Mouse (Mus musculus) inflammation-experienced regulatory T-cells (primary cell): ENCODE measurements around the gene Morc2b. TPM values are rescaled to one million over a fixed set of nuclear protein-coding genes. Genes with fewer than 3 reads are reported as not detected.

ENCODE experiments used
- polyA plus RNA-seq, 2 experiments: library from polyadenylated mRNA; unstranded; fragments of 100-300 nt; shearing (Covaris generic); gene quantifications; one replicate each; pipeline ENCODE4 v1.2.1; 2017

Morc2b gene
- polyA plus RNA-seq = 1 to 10 TPM in 1 of 2 experiments, under 1 TPM in 1; 0.12 to 1.7 TPM

DNA sequence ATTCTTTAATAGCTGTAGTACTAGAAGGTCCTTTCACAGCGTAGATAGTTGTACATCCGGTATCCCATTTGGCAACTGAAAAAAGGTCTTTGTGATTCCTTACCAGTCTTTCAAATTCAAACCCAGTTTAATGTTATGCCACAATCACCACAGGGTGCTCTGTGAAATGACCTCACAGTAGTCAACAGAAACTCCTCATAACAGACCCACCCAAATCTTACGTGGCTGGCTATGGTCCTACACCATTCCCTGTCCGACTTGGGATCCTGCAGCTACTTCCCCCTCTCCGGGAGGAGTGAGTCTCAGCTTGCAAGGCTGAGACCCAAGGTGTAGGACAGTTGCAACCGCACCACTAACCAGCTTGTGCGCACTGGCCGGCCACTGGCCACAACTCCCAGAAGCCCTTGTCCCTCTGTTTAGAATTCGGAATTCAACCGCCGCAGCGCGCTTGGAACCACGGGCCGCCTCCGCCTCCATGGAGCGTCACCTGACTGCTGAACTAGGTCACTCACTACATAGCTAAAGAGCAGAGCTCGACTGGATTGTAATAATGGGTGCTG lies at the start of gene Morc2b:
TSS of gene Morc2b (minus strand) at position 423 of the 560 bp plus-strand sequence.

GRCm38 (mm10) chr17:33168147-33168546 lies 28.7 kb upstream of the Morc2b start, which contains the start of gene Olfr55:
Gene Olfr55, plus strand, starts transcription at chr17:33168447.

GRCm38 (mm10) chr17:33089220-33089949 lies 50.1 kb downstream of the Morc2b start, which contains the start of gene Zfp563:
Gene Zfp563, plus strand, starts transcription at chr17:33089310.

DNA sequence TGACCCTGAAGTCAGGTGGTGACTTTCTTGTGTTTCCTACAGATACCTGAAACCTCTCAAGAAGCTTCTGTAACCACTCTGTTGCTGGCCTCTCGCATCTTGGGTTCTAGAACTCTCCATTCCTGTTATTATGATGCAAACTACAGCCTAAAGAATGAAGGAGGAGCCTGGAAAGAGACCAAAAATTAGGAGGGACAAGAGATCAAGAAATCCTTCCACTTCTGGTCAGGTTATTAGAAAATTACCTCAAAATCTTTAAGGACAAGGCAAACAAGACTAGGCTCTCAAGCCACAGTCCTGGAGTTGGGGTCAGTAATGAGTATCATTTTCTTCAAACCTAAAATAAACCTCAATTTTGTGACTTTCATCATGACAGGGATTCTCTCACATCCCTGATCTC lies 71.5 kb downstream of the Morc2b start, which contains the start of gene 4921501E09Rik:
TSS of gene 4921501E09Rik (minus strand) at position 101 of the 400 bp plus-strand sequence.

Other genes with a start within 250 kb of the Morc2b start
- 10 to 100 TPM in 1 of 2 experiments, 1 to 10 TPM in 1; 5.8 to 10.3 TPM for gene Zfp870, start 248.0 kb downstream of the Morc2b start, polyA plus RNA-seq
- gene Cyp4f14, start 222.3 kb downstream of the Morc2b start, polyA plus RNA-seq = not detected
- gene Cyp4f13, start 192.3 kb downstream of the Morc2b start, polyA plus RNA-seq = 10 to 100 TPM; 37.9 to 48.2 TPM
- 10 to 100 TPM; 17.0 to 21.9 TPM for gene Zfp472, start 173.9 kb downstream of the Morc2b start, polyA plus RNA-seq
- gene Zfp952, start 146.6 kb downstream of the Morc2b start, polyA plus RNA-seq = 10 to 100 TPM; 16.3 to 19.6 TPM
- 10 to 100 TPM in 1 of 2 experiments, 1 to 10 TPM in 1; 8.5 to 12.3 TPM for gene Zfp763, start 106.3 kb downstream of the Morc2b start, polyA plus RNA-seq
- gene 4921501E09Rik, start 71.6 kb downstream of the Morc2b start, polyA plus RNA-seq = not detected
- 1 to 10 TPM; 5.1 to 5.2 TPM for gene Zfp563, start 50.4 kb downstream of the Morc2b start, polyA plus RNA-seq
- not detected for gene Olfr55, start 28.8 kb upstream of the Morc2b start, polyA plus RNA-seq
- gene Olfr239, start 51.6 kb upstream of the Morc2b start, polyA plus RNA-seq = not detected
- gene Olfr1564, start 82.0 kb upstream of the Morc2b start, polyA plus RNA-seq = not detected
- 10 to 100 TPM; 15.9 to 17.1 TPM for gene Zfp955a, start 115.5 kb upstream of the Morc2b start, polyA plus RNA-seq
- gene Olfr63, start 125.0 kb upstream of the Morc2b start, polyA plus RNA-seq = under 1 TPM; 0.05 to 0.20 TPM
- gene Zfp955b, start 149.9 kb upstream of the Morc2b start, polyA plus RNA-seq = 10 to 100 TPM in 1 of 2 experiments, 1 to 10 TPM in 1; 8.3 to 14.6 TPM
- gene Zfp81, start 219.2 kb upstream of the Morc2b start, polyA plus RNA-seq = 10 to 100 TPM in 1 of 2 experiments, 1 to 10 TPM in 1; 10.0 to 15.9 TPM